Comparison of ENCODE assay signal across 8 mouse cellular contexts in the genomic region with DNA sequence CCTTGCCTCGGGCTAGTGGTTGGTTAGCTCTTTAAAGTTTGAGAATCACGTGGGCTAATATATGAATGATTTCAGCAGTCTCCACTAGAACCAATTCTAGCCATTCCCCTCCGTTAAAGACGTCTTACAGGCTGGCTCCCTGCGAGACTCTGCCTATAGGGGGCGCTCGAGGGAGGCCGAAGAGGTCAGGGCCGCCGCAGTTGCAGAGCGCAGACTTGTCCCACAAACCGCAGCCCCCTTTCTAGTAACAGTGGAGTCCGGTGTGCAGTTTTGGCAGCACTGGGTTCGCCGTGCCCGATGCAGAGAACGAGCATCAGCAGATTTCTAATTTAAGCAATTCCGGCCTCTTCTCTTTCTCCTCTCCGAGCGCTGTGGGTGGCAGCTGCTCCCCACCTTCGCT. TPM values are rescaled to one million over a fixed set of nuclear protein-coding genes. Genes with fewer than 3 reads are reported as not detected.
DNase-seq lines count a peak whose midpoint lies in the region; ATAC-seq and TF ChIP-seq lines count a peak whose summit lies in the region.

No protein-coding gene starts in this region.

- H3K4me2 ChIP-seq in forebrain, embryonic 16.5 days (ENCODE audit: low read length): peak overlapping the region; percentile 28; the same call in 1 of the 2 replicates
- peak overlapping the region; percentile 39 for H3K4me2 ChIP-seq in hindbrain, embryonic 13.5 days

- H3K27me3 ChIP-seq in cerebellum, adult 2 months (ENCODE audit: control insufficient read depth, insufficient read depth, low read length): no peaks in the 10 kb centered on the region
- H3K27me3 ChIP-seq in forebrain, embryonic 16.5 days (replicated peaks; ENCODE audit: control insufficient read depth, insufficient read depth, low read length): no peaks in the 10 kb centered on the region
- peaks cover 9% of the 10 kb centered on the region for H3K27me3 ChIP-seq in hindbrain, embryonic 13.5 days

- no peak for TF ChIP-seq POLR2A in cerebellum, adult 2 months (IDR thresholded peaks at IDR 0.05; ENCODE audit: borderline replicate concordance, insufficient read depth, low read length)

- peak overlapping the region; percentile 42 for H3K4me3 ChIP-seq in cerebellum, adult 2 months (replicated peaks; ENCODE audit: insufficient read depth, low read depth, low read length)
- 0 out of 2 replicates have a peak overlapping the region, but pooled peaks have one; percentile 6 for H3K4me3 ChIP-seq in forebrain, embryonic 16.5 days (replicated peaks; ENCODE audit: low read length)
- no peak overlapping the region for H3K4me3 ChIP-seq in hindbrain, embryonic 13.5 days

- no peaks in the 10 kb centered on the region for H3K9me3 ChIP-seq in forebrain, embryonic 16.5 days (ENCODE audit: control insufficient read depth, low read length)
- H3K9me3 ChIP-seq in hindbrain, embryonic 13.5 days: no peaks in the 10 kb centered on the region

- 9% methylated on average over 21 of the region's 21 CpGs for WGBS in cerebellum, adult 2 months
- 9% methylated on average over 21 of the region's 21 CpGs for WGBS in forebrain, embryonic 16.5 days
- 9% methylated on average over 21 of the region's 21 CpGs for WGBS in hindbrain, embryonic 13.5 days

- no peak overlapping the region for H3K27ac ChIP-seq in cerebellum, adult 2 months (ENCODE audit: insufficient read depth, low read length)
- no peak overlapping the region for H3K27ac ChIP-seq in forebrain, embryonic 16.5 days (ENCODE audit: low read length)
- H3K27ac ChIP-seq in hindbrain, embryonic 13.5 days: no peak overlapping the region

- peak; percentile 36; the same call in 1 of the 2 replicates for ATAC-seq in forebrain, embryonic 16.5 days
- ATAC-seq in hindbrain, embryonic 13.5 days (ENCODE audit: low FRiP score): no peak
- ATAC-seq in megakaryocyte-erythroid progenitor cell, adult 5-6 weeks (replicated peaks; ENCODE audit: low FRiP score, low TSS enrichment, poor library complexity, severe bottlenecking): peak; percentile 62

- no peaks in the 10 kb centered on the region for H3K36me3 ChIP-seq in forebrain, embryonic 16.5 days (ENCODE audit: control insufficient read depth, insufficient read depth)
- no peaks in the 10 kb centered on the region for H3K36me3 ChIP-seq in hindbrain, embryonic 13.5 days

- H3K4me1 ChIP-seq in cerebellum, adult 2 months (ENCODE audit: control insufficient read depth, insufficient read depth, low read length): peaks cover 2% of the 10 kb centered on the region; the same call in 1 of the 2 replicates
- H3K4me1 ChIP-seq in forebrain, embryonic 16.5 days (replicated peaks; ENCODE audit: control insufficient read depth, insufficient read depth, low read length): peaks cover 11% of the 10 kb centered on the region; the same call in 1 of the 2 replicates
- peaks cover 18% of the 10 kb centered on the region for H3K4me1 ChIP-seq in hindbrain, embryonic 13.5 days (replicated peaks)

- DNase-seq in T-cell, adult 2 months (ENCODE audit: low spot score): peak; percentile 55
- DNase-seq in cerebellum, adult 2 months: peak; percentile 58 to 71
- DNase-seq in left cerebral cortex, postnatal 4 days: peak; percentile 81
- peak; percentile 80 for DNase-seq in right cerebral cortex, postnatal 4 days
- peak; percentile 62 for DNase-seq in yolk sac, embryonic 10.5 days (ENCODE audit: low spot score)

- peak; percentile 61; the same call in 1 of the 2 replicates for TF ChIP-seq CTCF in cerebellum, adult 2 months (IDR thresholded peaks at IDR 0.05; ENCODE audit: borderline replicate concordance, insufficient read depth, low read depth, low read length)

- intact Hi-C loops in left cerebral cortex, postnatal 4 days (cut with DNase I): loop anchor here (10.0 kb wide), 1 partner anchor 208 kb away; a partner anchor contains a TSS

- no peak overlapping the region for H3K9ac ChIP-seq in forebrain, embryonic 16.5 days (replicated peaks; ENCODE audit: low read depth, low read length)
- H3K9ac ChIP-seq in hindbrain, embryonic 13.5 days: no peak overlapping the region

RNA-seq across cellular contexts. Expression of a gene that starts 52.6 kb away (rescaled TPM):
- polyA plus RNA-seq in cerebellum, adult 2 months (2012; rRNA removed): 64.0 and 68.4 TPM in 2 replicates
- polyA plus RNA-seq in forebrain, embryonic 16.5 days (2015; fragmentation: Nextera tagmentation; extraction: Ambion mirVana): 203 and 225 TPM in 2 replicates
- polyA plus RNA-seq in hindbrain, embryonic 13.5 days (2015; fragmentation: Nextera tagmentation; extraction: Ambion mirVana): 177 and 179 TPM in 2 replicates
- total RNA-seq in left cerebral cortex, postnatal 4 days (2021): 100 to 1,000 TPM; 145 to 163 TPM
- total RNA-seq in megakaryocyte-erythroid progenitor cell, adult 5-6 weeks (2014; fragmentation: Nextera tagmentation): 132 and 163 TPM in 2 replicates
- 142 and 153 TPM in 2 replicates for total RNA-seq in megakaryocyte-erythroid progenitor cell, adult 5-6 weeks (2017)
